Mouse (Mus musculus) heart, postnatal 25 days (tissue): Measurements from ENCODE around the gene Lrrc47. TPM values are rescaled to one million over a fixed set of nuclear protein-coding genes. Genes with fewer than 3 reads are reported as not detected.

ENCODE experiments used
- DNase-seq: peaks from one replicate; pipeline ENCODE4 v3.0.0; 2022; ENCODE audit warnings: low spot score
- intact Hi-C: fragments of 180-260 bp; cut with DNase I; formaldehyde crosslinking; loops from one replicate; pipeline ENCODE4 v1.15.1; 2025
- total RNA-seq, 2 experiments: library from RNA; stranded (reverse); gene quantifications; 2 replicates each; pipeline ENCODE4 v1.2.3; 2021

The Lrrc47 gene
- total RNA-seq, 2 experiments from 2014 or later = 28.3 to 30.2 TPM

DNA sequence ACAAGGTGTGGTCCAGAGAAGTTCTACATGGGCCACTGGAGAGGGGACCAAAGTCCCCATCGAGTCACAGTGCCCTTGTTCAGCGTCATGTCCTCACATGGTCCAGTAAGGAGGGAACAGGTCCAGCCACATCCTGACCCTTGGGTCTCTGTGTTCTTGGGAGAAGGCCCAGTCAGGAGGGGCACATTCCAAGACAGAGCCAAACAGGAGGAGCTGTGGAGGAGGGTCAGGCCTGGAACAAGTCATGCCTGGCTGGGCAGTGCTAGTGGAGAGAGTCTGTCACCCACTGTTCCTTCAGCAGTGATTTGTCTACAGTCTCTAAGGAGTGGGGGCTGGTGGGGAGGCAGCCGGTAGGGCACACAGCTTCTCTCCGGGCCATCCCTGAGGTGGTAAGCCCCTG lies 10.9 kb downstream of the Lrrc47 start:
- intact Hi-C loops = no loop called here

DNA sequence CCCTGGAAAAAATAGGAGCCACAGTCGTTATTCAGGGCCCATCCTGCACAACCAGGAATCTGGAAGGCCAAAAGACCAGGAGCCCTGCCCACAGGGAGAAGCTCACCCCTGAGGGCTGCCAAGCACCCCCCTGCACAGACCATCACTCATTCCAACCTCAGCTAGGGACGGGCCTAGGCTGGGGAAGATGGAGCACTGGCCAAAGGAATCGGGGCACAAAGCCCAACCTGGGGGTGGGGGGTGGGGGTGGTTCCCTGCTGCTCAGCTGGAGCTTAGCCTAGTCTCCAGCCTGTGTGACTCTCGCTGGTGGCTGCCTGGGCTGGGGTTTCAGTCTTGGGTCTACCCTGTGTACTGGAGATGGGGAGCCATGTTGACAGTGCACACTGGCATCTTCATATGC lies 11.3 kb downstream of the Lrrc47 start:
- intact Hi-C loops = no loop called here
- no peak for DNase-seq

More for the DNA sequence above, 10.9 kb downstream of the Lrrc47 start:
- DNase-seq = peak; percentile 40

DNA sequence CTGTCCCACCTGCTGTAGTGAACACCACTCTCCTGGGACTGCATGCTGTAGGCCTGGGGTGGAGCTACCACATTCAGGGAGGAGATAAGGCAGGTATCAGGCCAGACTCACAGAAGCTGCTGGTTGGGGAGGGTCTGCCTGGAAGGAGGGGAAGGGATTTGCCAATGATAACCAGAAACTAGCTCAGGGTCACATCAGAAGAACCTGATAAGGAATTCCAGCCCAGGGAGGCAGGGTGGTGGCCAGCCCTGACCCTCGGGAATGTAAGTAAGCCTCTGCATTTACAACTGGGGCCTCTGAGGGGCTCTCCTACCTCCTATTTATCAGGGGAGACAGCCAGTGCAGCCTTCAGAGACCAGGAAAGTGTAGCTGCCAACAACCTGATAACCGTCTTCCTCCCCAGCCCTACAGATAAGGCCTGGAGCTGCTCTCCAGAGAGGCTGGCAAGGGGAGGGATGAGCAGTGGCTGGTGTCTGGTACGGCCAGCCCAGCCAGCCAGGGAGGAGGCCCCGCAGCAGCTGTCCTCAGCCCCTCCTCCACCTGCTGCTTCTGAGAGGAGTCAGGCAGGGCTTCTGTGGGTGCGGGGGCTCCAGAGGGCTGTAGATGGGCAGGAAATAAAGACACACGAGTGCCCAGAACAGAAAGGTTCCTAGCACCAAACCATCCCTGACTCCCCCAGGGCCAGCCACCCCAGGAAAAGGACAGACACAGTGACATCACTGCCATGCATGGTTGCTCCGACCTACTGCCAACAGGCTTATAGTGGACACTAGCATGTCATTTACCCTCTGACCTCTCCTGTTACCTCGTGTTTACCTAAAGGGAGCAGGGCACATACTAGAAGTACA lies 12.4 kb downstream of the Lrrc47 start:
- no peak for DNase-seq
- intact Hi-C loops = no loop called here

DNA sequence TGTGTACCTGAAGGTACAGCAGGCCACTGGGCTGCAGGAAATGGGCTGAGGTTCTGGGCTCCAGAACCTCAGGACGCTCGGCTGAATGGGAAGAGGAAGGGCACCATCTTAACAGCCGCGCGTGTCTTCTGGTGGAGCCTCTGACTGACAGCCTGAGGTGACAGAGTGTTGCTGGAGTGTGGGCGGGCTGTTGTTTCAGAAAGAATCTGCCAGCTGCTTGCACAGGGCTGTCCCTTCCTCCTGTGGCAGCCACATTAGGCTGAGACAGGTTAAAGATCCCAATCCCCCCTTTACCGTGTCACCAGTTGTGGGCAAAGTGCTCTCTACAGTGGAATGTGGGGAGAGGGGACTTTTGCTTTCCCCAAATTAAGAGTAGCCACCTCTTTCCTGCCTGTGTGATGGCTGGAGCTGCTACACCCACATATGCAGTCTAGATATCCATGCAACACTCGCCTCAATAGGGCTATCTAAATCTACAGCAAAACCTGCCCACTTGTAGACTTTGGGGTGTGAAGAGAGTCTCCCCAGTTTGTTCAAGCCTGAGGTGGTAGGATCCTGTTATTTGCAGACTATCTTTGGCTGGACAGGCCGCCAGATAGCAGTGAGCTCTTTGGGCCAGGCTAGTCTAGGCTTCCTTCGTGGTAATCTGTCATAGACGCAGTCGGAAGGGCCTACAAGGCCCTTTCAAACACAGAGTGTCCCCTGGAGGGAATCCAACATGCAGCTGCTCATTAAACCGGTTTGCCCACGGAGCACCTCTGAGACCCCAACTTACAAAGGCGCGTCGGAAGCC lies 13.4 kb downstream of the Lrrc47 start:
- no peak for DNase-seq
- intact Hi-C loops = no loop called here

DNA sequence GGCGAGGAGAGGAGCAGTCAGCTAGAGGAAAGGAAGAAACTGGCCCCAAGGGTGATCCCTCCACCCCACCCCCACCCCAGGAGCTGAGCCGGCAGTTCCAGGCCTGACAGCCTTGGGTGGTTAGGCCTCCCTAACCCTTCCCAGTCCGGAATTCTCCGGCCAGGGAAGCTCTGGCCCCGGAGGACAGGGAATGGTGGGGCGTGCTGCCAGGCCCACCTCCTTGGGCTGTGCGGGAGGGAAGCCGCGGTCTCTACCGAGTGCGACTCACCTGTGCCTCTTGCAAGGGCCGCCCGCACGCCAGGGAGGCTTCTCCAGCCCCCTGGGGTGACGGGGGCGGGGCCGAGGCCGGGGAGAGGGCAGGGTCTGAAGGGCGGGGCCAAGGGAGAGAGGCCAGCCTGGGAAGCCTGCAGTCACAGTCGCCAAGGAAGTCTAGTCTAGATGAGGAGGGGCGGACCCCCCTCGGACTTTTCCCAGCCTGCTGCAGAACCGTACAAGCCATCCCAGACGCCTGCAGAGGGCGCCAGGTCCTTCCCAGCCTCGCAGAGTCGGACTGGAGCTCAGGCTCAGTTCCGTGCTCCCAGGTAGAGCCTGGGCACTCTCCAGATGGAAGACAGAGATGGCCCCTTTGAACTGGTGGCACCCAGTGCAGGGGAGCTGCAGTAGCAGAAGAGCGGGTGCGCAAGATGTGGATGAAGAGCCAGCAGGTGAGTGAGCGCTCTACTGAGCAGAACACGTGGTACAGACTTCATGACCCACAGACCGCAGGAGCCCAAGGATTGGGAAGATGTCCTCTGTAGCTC lies 14.3 kb downstream of the Lrrc47 start, which contains the start of gene Smim1:
TSS of gene Smim1 (minus strand) at position 590 of the 800 bp plus-strand sequence.
- intact Hi-C loops = no loop called here
- peak; percentile 52 for DNase-seq

DNA sequence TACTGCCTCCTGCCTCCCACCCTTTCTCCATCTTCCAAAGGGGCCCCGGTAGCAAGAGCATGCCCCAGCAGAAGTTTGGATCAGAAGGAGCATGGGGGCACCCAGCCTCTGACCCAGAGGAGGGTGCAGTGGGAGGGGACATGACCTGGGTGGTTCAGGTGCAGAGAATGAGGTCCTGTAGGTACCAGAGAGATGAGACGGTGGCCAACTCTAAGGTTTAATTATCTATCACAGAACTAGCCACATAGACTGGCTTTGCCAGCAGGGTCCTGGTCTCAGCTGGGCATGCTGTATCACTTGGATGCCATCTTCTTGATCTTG lies 14.9 kb downstream of the Lrrc47 start:
- intact Hi-C loops = no loop called here
- DNase-seq = no peak

DNA sequence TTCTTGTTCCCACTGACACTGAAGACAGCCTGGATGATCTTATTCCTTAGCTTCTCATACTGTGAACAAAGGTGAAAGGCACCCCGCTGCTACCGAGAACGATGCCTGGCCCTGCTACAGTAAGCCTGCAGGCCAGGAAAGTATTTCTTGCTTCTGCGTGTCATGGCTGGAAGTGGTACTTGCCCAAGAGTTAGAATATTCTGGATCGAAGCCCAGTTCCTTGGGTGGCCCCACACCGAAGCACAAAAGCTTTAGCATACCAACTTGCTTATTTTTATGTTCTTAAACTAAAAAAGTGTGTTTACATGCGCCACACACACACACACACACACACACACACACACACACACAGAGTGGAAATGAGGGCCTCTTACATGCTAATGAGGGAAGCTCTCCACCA lies 16.5 kb downstream of the Lrrc47 start:
- no peak for DNase-seq
- intact Hi-C loops = no loop called here

DNA sequence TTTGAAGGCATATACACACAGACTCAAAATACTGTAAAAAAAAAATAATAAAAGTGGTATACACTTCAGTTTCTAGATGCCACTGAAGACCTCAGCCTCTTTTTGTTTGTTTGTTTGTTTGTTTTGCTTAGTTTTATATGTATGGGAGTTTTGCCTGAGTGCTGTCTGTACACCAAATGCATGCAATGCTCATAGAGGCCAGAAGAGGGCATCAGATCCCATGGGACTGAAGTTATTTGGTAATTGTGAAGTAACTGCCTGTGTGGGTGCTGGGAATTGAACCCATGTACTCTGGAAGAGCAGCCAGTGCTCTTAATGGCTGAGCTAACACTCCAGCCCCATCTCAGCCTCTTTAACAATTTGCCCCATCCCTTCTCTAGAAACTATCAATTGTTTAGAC lies 17.1 kb downstream of the Lrrc47 start:
- no peak for DNase-seq
- intact Hi-C loops = no loop called here

DNA sequence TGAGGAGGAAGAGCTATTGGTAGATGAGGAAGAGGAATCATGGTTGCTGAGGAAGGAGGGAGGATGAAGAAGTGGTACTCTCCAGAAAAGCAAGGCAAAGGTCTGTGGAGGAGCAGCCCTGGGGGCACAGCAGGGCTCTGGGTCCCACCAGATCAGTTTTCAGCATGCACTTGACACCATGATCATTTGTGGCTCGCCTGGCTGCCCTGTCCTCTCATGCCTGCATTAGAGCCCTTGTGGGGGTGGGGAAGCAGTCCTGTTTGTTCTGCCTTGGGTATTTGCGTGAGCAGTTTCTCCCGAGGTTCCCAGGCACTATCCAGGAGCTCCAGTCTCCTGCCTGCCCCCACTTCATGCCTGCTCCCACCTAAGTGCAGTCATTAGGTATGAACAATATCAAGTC lies 25.6 kb downstream of the Lrrc47 start:
- DNase-seq = no peak
- intact Hi-C loops = no loop called here

DNA sequence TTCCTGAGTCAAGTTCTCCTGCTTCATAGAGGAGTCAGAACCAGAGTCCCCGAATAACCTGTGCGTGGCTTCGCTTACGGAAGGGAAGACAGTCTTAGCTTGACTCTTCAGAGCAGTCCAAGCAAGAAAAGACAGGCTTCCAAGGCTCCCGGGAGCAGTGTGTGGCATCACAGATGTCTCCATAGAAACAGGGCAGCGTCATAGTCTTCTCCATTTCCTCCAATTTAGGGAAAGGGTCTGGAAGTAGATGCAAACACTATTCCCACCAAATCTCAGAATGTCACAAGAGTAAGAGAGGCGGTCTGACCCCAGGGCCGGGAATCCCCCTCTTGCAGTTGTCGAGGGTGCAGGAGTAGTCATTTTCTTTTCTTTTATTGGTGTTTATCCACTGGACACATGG lies 31.0 kb downstream of the Lrrc47 start, which contains the start of gene Ccdc27:
TSS of gene Ccdc27 (minus strand) at position 101 of the 400 bp plus-strand sequence.
- no peak for DNase-seq
- intact Hi-C loops = no loop called here

DNA sequence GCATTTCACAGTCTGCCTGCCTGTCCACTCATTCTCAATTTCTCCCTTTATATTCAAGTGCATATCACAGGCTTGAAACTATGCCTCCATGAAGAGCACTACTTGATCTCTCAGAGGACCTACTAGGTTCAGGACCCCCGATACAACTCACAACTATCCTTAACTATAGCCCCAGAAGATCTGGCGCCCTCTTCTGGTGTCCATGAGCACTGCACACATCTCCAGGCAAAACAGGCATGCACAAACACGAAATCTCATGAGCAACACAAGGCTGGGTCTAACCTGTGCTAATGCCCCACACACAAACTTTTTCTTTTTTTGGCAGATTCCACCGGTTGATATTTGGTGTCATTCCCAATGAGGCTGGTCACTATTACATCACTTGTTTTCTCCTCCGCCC lies 34.3 kb downstream of the Lrrc47 start:
- DNase-seq = no peak
- intact Hi-C loops = no loop called here

DNA sequence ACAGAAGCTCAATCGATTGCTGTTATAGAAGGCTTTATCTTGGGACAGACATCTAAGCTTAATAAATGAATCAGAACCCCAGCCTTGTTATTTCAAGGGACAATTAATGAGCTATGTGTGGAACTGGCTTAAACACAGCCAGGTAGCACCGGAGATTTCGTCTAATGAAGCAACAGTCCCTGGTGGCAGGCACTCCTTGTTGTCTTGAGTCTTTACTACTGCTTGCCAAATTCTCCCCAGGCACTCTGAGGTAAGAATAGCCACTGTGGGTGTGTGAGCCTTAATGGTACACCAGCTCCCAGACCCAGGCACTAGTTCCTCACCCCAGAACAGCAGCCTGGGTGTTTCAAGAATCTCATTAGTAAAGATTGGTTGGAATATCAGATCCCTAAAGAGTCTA lies 39.9 kb downstream of the Lrrc47 start:
- intact Hi-C loops = no loop called here
- DNase-seq = no peak

DNA sequence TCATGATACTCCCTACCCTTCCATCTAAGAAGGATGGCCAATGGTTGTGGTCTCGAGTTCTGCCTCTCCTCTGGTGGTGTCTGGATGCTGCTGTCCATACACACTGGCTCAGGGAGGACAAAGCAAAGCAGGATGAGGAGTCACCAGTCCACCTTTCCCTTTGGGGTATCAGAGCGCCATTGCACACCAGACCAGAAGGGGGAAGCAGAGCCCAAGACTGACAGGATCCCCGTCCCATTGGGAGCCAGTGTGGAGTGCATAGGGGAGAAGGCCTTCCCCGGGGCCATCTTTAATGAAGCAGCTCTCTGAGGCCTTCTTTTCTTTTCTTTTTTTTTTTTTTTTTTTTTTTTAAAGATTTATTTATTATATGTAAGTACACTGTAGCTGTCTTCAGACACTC lies 41.5 kb downstream of the Lrrc47 start:
- DNase-seq = no peak
- intact Hi-C loops = no loop called here

DNA sequence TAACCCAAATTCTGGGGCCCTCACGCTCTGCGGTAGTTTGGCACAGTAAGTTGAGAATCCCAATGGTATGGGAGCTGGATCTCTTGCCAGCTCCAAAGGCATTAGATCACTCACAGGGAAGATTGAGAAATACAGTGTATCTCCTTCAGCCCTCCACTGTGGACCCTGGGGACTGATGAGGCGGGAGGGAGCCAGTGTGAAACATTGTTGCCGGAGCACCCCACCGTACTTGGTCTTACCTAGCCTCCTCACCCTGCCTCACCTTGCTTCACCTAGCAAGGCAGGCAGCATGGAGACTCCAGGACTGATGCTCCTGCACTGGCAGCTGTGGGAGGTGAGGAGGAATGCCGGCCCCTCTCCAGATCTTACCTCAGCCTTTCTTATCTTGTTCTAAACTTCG lies 44.0 kb downstream of the Lrrc47 start:
- DNase-seq = no peak
- intact Hi-C loops = no loop called here

DNA sequence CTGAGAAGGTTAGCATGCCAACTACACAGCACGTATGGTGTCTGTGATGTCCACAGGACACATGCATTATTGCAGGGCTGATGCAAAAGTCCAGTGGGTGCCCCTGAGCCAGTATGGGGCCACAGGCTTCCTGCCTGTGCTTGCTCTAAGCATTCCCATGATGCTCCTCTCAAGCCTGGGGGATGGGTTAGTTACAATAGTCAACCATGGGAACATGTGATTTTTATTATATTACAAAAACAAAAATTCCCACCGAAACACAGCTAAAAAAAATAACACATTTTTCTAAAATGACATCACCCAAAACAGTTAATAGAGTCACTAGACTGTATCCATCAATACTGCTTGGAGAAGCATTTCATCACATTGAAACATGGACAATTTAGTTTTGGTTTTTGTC lies 44.5 kb downstream of the Lrrc47 start:
- intact Hi-C loops = no loop called here
- DNase-seq = no peak

DNA sequence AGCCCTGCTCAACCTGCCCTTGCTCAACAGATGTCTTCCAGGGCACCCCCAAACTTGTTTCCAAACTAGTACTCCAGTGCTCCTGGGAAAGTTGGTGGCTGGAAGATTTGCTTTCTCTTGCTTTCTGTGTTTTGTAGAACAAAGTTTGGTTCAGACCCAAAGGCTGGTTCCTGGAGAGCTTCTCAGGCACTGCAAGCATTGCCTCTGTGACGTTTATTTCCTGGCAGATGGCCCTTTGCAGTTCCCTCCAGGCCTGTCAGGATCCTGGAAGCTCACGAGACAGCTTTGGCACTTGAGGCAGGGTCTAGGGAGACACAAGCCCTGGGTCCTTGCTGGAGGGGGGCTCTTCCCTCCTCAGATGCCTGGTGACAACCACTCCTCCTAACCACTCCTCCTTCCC lies 45.1 kb downstream of the Lrrc47 start:
- DNase-seq = no peak
- intact Hi-C loops = no loop called here

DNA sequence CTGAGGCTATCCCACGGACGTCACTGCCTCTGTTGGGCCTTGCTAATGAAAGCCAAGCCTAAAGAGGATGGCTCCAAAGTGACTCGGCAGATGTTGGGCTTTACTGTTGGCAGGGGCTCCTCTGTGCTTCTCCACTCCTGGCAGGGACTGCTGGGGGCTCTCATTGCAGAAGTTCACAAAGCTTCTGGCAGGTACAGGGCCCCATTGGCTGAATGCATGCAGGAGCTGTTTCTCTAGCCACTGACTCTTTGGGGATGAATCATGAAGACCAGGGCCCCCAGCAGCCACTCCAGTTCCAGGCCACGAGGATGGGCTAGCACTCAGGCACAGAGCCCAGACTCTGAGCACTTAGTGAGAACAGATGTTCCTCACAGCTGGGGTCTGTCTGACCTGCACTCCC lies 46.2 kb downstream of the Lrrc47 start:
- intact Hi-C loops = no loop called here

DNA sequence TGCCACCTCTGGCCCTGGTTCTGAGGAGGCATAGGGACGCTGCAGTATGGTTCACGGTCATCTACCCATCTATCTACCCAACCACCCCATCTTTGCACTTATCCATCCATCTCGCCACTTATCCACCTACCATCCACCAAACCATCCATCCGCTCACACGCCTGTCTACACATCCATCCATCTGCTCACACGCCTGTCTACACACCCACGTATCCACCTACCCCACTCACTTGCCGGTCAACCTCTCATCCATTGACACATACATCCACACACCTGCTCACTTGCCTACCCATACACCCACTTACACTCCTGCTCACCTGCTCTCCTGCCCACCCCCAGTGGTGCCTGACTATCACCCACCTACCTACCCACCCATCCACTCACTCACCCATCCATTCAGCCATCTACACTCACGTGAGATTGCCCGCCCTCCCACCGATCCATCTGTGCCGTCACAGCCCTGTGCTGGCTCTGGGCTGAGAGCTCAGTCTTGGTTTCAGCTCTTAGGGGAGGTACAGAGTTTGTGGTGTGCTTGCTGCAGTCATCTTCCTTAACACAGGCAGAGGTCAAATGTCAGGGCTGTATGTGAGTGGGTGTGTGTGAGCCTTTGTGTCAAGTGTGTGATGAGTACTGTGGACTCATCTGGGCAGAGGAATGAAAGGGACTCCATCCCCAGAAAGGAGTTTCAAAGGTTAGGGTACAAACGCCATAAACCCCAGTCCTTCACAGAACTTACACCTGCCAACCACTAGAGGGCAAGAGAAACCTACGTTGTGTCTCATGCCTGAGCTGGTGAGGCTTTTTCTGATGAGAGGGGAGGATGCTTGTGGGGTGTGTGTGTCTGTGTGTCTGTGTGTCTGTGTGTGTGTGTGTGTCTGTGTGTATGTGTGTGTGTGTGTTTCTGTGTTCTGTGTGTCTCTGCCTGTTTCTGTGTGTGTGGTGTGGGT lies 53.6 kb downstream of the Lrrc47 start:
- intact Hi-C loops = loop anchor here (2.0 to 5.0 kb wide), 3 partner anchors 92 to 207 kb away; no protein-coding TSS in a partner anchor
- DNase-seq = no peak

More for the DNA sequence above, 46.2 kb downstream of the Lrrc47 start:
- DNase-seq = no peak

DNA sequence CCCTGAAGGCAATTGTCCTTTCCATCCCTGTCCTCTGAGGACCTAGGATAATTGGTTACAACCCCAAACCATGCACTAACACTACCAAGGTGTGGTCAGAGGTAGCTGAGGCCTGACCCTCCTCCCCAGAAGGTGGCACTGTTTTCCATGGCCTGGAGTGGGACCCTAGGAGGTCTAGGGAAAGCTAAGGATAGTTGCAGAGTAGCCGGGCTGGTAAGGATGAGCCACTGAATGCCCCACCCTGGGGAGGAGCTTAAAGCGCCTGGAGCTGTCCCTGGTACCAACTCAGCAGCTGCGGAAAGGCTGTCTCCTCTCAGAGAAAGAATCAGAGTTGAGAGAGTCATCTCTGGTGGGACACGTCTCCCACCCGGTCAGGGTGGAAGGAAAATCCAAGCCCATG lies 59.4 kb downstream of the Lrrc47 start:
- intact Hi-C loops = no loop called here
- DNase-seq = no peak
